In the genomic region with DNA sequence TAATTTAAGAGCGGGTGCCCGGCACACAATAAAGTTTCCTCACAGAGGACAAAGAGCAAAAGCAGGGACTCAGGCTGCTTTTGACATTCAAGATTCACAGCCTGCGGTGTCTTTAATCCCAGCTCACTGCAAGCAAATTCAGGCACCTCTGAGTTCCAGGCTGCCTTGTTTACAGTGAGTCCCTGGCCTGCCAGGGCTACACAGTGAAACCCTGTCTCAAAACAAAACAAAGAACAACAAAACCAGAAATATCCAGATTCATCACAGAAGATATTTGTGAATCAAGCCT, we compare ENCODE assay signal across 8 mouse cellular contexts. TPM values are rescaled to one million over a fixed set of nuclear protein-coding genes. Genes with fewer than 3 reads are reported as not detected.
DNase-seq lines count a peak whose midpoint lies in the region; ATAC-seq and TF ChIP-seq lines count a peak whose summit lies in the region.

No protein-coding gene starts in this region.

- no peaks in the 10 kb centered on the region; the same call in 1 of the 2 replicates for H3K36me3 ChIP-seq in spleen, adult 2 months (ENCODE audit: control insufficient read depth, insufficient read depth, low read length)
- peaks cover 3% of the 10 kb centered on the region; the same call in 1 of the 2 replicates for H3K36me3 ChIP-seq in neural tube, embryonic 12.5 days

- no peak for TF ChIP-seq CTCF in spleen, adult 2 months (IDR thresholded peaks at IDR 0.05; ENCODE audit: extremely low read depth, insufficient read depth, insufficient read length, insufficient replicate concordance)

- no peak for TF ChIP-seq POLR2A in spleen, adult 2 months (IDR thresholded peaks at IDR 0.05; ENCODE audit: low read depth, low read length)

- 34% methylated on average over 3 of the region's 3 CpGs for WGBS in spleen, adult 2 months
- WGBS in neural tube, embryonic 12.5 days = 9% methylated on average over 3 of the region's 3 CpGs

- ATAC-seq in neural tube, embryonic 12.5 days (ENCODE audit: low FRiP score, low read depth) = peak; percentile 31

- H3K9ac ChIP-seq in neural tube, embryonic 12.5 days = peak overlapping the region; percentile 53; the same call in 1 of the 2 replicates

- H3K4me2 ChIP-seq in neural tube, embryonic 12.5 days (replicated peaks) = peak overlapping the region; percentile 75

- H3K9me3 ChIP-seq in neural tube, embryonic 12.5 days = no peaks in the 10 kb centered on the region

- no peaks in the 10 kb centered on the region for H3K27me3 ChIP-seq in spleen, adult 2 months (ENCODE audit: control insufficient read depth, insufficient read depth, low read length)
- no peaks in the 10 kb centered on the region for H3K27me3 ChIP-seq in neural tube, embryonic 12.5 days (replicated peaks)

- H3K27ac ChIP-seq in spleen, adult 2 months (ENCODE audit: insufficient read depth, low read length) = 0 out of 2 replicates have a peak overlapping the region, but pooled peaks have one; percentile 33
- H3K27ac ChIP-seq in neural tube, embryonic 12.5 days = no peak overlapping the region

- H3K4me1 ChIP-seq in spleen, adult 2 months (ENCODE audit: control insufficient read depth, insufficient read depth, insufficient read length) = no peaks in the 10 kb centered on the region
- peaks cover 11% of the 10 kb centered on the region; the same call in 1 of the 2 replicates for H3K4me1 ChIP-seq in neural tube, embryonic 12.5 days

- DNase-seq in cerebellum, postnatal 10 days = peak; percentile 6
- DNase-seq in cerebellum, adult 18-20 months = no peak
- no peak for DNase-seq in spleen, adult 2 months (ENCODE audit: low read depth in 1 of 2, low spot score in 2 of 2)
- no peak for DNase-seq in spleen, postnatal 4 days (ENCODE audit: low spot score in 2 of 2)
- peak; percentile 2 to 29 for DNase-seq in kidney, postnatal 4 days
- DNase-seq in right cerebral cortex, postnatal 14 days = no peak
- DNase-seq in retina, postnatal 1 day = no peak

- H3K4me3 ChIP-seq in spleen, adult 2 months (ENCODE audit: extremely low read depth, insufficient read depth, insufficient read length) = no peak overlapping the region
- H3K4me3 ChIP-seq in neural tube, embryonic 12.5 days = peak overlapping the region; percentile 54

RNA-seq across cellular contexts. Expression of gene Zfp874a, which starts 0.5 kb away (rescaled TPM):
- 0.40 and 1.3 TPM in 2 replicates for polyA plus RNA-seq in spleen, adult 2 months (2012; rRNA removed)
- polyA plus RNA-seq in neural tube, embryonic 12.5 days (2016; fragmentation: Nextera tagmentation; extraction: Ambion mirVana) = 6.7 and 7.0 TPM in 2 replicates

RNA-seq across cellular contexts. Expression of gene Zfp459, which starts 30.7 kb away (rescaled TPM):
- polyA plus RNA-seq in spleen, adult 2 months (2012; rRNA removed) = 0.23 and 0.33 TPM in 2 replicates
- polyA plus RNA-seq in neural tube, embryonic 12.5 days (2016; fragmentation: Nextera tagmentation; extraction: Ambion mirVana) = 0.52 TPM in 2 replicates

RNA-seq across cellular contexts. Expression of gene Zfp874b, which starts 32.1 kb away (rescaled TPM):
- polyA plus RNA-seq in spleen, adult 2 months (2012; rRNA removed) = 1.9 and 2.8 TPM in 2 replicates
- polyA plus RNA-seq in neural tube, embryonic 12.5 days (2016; fragmentation: Nextera tagmentation; extraction: Ambion mirVana) = 2.2 TPM in 2 replicates

RNA-seq across cellular contexts. Expression of gene Zfp58, which starts 48.4 kb away (rescaled TPM):
- 0.48 and 0.62 TPM in 2 replicates for polyA plus RNA-seq in spleen, adult 2 months (2012; rRNA removed)
- 13.7 and 14.7 TPM in 2 replicates for polyA plus RNA-seq in neural tube, embryonic 12.5 days (2016; fragmentation: Nextera tagmentation; extraction: Ambion mirVana)

RNA-seq across cellular contexts. Expression of gene Zfp429, which starts 52.3 kb away (rescaled TPM):
- 2.7 and 2.9 TPM in 2 replicates for polyA plus RNA-seq in spleen, adult 2 months (2012; rRNA removed)
- 3.0 and 3.2 TPM in 2 replicates for polyA plus RNA-seq in neural tube, embryonic 12.5 days (2016; fragmentation: Nextera tagmentation; extraction: Ambion mirVana)

Comparison
In these comparisons a context has a peak if more than half of its experiments do, and no peak if none do; other contexts are left out.
1. DNase-seq: peak in cerebellum, postnatal 10 days (2 of 2) and kidney, postnatal 4 days (2 of 2); none in cerebellum, adult 18-20 months (0 of 2), spleen, adult 2 months (0 of 2), spleen, postnatal 4 days (0 of 2), right cerebral cortex, postnatal 14 days (single experiment) and retina, postnatal 1 day (single experiment).